Mouse (Mus musculus) bone marrow macrophage, adult 2 months (primary cell): ENCODE measurements around the gene Sapcd2.

Experiments used
- CTCF ChIP-seq: IDR thresholded peaks from 2 replicates; pipeline ENCODE4 v1.5.1; 2012; ENCODE audit warnings: low read depth, mild to moderate bottlenecking, low read length, moderate library complexity
- POLR2A ChIP-seq: IDR thresholded peaks from 2 replicates; pipeline ENCODE4 v1.6.1; 2012; ENCODE audit warnings: mild to moderate bottlenecking, low read depth, low read length, borderline replicate concordance

DNA sequence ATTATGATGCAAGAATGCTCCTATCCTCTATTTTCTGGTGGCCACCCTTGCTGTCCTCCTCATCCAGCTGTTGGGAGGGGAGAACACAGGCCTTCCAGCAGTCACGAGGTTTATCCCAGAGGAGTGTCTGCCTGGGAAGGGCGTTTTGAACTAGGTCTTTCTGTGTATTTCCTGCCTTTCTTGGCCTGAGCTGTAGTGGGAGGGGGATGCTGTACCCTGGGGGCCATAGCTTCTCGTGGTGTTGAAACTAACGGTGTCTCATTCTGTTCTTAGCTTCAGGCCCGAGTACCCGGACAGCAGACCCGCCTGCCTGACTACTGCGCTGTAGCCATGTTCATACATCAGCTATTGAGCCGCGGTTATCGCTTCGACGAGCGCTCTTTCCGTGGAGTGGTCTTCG, 28.2 kb downstream of the Sapcd2 start:
- TF ChIP-seq CTCF: no peak
- TF ChIP-seq POLR2A: no peak
